8 mouse cellular contexts compared by ENCODE assay signal in the genomic region with DNA sequence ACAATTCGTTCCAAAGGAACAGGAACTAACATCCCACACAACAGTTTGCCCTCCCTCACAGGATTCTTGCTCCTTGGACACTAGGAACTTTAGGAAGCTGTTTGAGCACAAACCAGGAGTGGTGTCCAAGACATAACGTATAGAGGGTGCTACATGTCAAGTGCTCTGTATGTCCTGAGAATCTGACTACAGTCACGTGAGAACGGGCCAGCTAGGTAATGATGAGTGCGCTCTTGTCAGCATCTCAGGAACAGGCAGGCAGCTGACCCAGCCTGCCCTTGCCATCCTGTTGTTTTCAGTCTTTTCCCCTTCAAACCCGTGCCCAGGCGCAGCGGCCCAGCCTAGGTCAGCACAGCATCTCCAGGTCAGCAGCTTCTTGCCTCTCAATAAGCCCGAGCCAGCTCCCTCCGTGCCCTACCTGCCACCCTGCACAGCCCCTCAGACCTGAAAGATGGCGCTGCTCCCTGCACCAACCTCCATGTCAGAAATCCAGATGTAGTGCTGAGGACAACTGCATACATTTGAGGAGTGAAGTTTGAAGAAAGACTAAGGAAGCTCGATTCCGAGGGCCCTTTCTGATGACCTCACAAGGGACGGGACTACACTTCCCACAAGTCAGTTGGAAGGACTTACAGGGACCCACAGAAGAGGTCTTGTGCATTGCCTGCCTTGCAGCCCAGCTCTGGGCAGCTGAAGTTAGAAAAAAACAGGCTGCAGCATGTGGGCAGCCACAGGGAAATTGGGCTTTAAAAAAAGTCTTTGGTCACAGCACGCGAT. TPM values are rescaled to one million over a fixed set of nuclear protein-coding genes. Genes with fewer than 3 reads are reported as not detected.
A peak's percentile ranks its signal among the peaks of the same experiment; 100 is the strongest.
DNase-seq lines count a peak whose midpoint lies in the region; ATAC-seq lines count a peak whose summit lies in the region.
"Not testable (repeated sequence)": the region's sequence is repeated elsewhere in the genome, so short reads cannot be mapped to it uniquely, and the experiment has no call there.

No protein-coding gene starts in this region.

- ATAC-seq in hindbrain, embryonic 12.5 days (ENCODE audit: low FRiP score), result peak; percentile 100

- H3K9me3 ChIP-seq in hindbrain, embryonic 12.5 days (replicated peaks), result not testable (repeated sequence)

- not testable (repeated sequence) for H3K27ac ChIP-seq in hindbrain, embryonic 12.5 days

- DNase-seq in NIH3T3 (ENCODE audit: low read depth), result peak; percentile 89
- peak; percentile 88 for DNase-seq in cerebellum, postnatal 10 days
- DNase-seq in frontal cortex, postnatal 10 days (ENCODE audit: low spot score in 2 of 2), result peak; percentile 78
- peak; percentile 76 to 92 for DNase-seq in layer of hippocampus, postnatal 14 days (ENCODE audit: low spot score in 2 of 2)
- DNase-seq in lung, postnatal 14 days, result peak; percentile 83
- peak; percentile 75 for DNase-seq in retina, adult 2 months (ENCODE audit: low read depth, low spot score)
- DNase-seq in thymus, postnatal 36 days, result peak; percentile 71 to 77

- H3K9ac ChIP-seq in hindbrain, embryonic 12.5 days, result peak overlapping the region; percentile 76

- not testable (repeated sequence) for H3K36me3 ChIP-seq in hindbrain, embryonic 12.5 days

- peak overlapping the region; percentile 77 for H3K4me2 ChIP-seq in hindbrain, embryonic 12.5 days (replicated peaks)

- peak overlapping the region; percentile 71 for H3K4me3 ChIP-seq in hindbrain, embryonic 12.5 days

- not testable (repeated sequence) for H3K27me3 ChIP-seq in hindbrain, embryonic 12.5 days

- not testable (repeated sequence) for H3K4me1 ChIP-seq in hindbrain, embryonic 12.5 days

- WGBS in hindbrain, embryonic 12.5 days, result 15% methylated on average over 16 of the region's 16 CpGs

RNA-seq across cellular contexts. Expression of gene Zfp738, which starts 3.7 kb away (rescaled TPM):
- 14.2 and 16.5 TPM in 2 replicates for polyA plus RNA-seq in hindbrain, embryonic 12.5 days (2016; fragmentation: Nextera tagmentation; extraction: Ambion mirVana)
- total RNA-seq in layer of hippocampus, postnatal 14 days (2021), result 10 to 100 TPM; 23.7 to 24.0 TPM

RNA-seq across cellular contexts. Expression of gene Zfp729a, which starts 45.6 kb away (rescaled TPM):
- 2.9 and 3.7 TPM in 2 replicates for polyA plus RNA-seq in hindbrain, embryonic 12.5 days (2016; fragmentation: Nextera tagmentation; extraction: Ambion mirVana)
- 10 to 100 TPM in 1 of 2 experiments, 1 to 10 TPM in 1; 9.8 to 10.4 TPM for total RNA-seq in layer of hippocampus, postnatal 14 days (2021)

RNA-seq across cellular contexts. Expression of gene Gm49345, which starts 45.6 kb away (rescaled TPM):
- not detected in 2 replicates for polyA plus RNA-seq in hindbrain, embryonic 12.5 days (2016; fragmentation: Nextera tagmentation; extraction: Ambion mirVana)
- total RNA-seq in layer of hippocampus, postnatal 14 days (2021), result 1 to 10 TPM; 1.3 to 1.5 TPM

RNA-seq across cellular contexts. Expression of gene Zfp65, which starts 45.8 kb away (rescaled TPM):
- polyA plus RNA-seq in hindbrain, embryonic 12.5 days (2016; fragmentation: Nextera tagmentation; extraction: Ambion mirVana), result 8.2 and 9.1 TPM in 2 replicates
- 10 to 100 TPM; 13.5 to 15.1 TPM for total RNA-seq in layer of hippocampus, postnatal 14 days (2021)
